Mouse (Mus musculus): ENCODE results near the gene Kpna7. TPM values are rescaled to one million over a fixed set of nuclear protein-coding genes. Genes with fewer than 3 reads are reported as not detected.
"Not testable (repeated sequence)": the region's sequence is repeated elsewhere in the genome, so short reads cannot be mapped to it uniquely, and the experiment has no call there.

Gene Kpna7
- polyA plus RNA-seq, 1 experiment from 2014 or later = 0.17 TPM

DNA sequence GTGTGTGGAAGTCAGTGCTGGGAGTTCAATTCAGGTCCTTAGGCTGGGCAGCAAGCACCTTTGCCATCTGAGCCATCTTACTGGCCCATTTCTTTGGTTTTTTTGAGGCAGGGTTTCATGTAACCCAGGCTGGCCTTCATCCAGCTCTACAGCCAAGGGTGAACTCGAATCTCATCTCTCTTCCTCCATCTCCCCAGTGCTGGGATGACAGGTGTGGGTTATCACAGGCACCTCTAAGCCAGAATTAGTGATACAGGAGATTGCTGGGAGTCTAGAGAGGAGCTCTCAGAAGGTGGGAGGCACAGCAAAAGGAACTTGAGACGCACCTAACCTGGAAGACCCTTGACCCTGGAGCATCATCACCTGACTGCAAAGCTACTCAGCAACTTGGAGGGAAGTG lies 29.6 kb upstream of the Kpna7 start:
- H3K4me2 ChIP-seq (replicated peaks; ENCODE audit: low read depth) = peak overlapping the region; percentile 85
- no peak for DNase-seq (ENCODE audit: low spot score)
- H3K4me3 ChIP-seq (ENCODE audit: low read depth, low read length) = no peak overlapping the region
- H3K27me3 ChIP-seq (ENCODE audit: control insufficient read depth, insufficient read depth, low read length) = no peaks in the 10 kb centered on the region
- no peak overlapping the region for H3K27ac ChIP-seq (replicated peaks)
- peaks cover 5% of the 10 kb centered on the region for H3K36me3 ChIP-seq (ENCODE audit: control insufficient read depth, insufficient read depth, low read length)
- H3K9ac ChIP-seq (ENCODE audit: low read length) = peak overlapping the region; percentile 84
- no peaks in the 10 kb centered on the region for H3K9me3 ChIP-seq (ENCODE audit: control insufficient read depth, low read length)
- peaks cover 2% of the 10 kb centered on the region; the same call in 1 of the 2 replicates for H3K4me1 ChIP-seq (replicated peaks; ENCODE audit: control insufficient read depth, insufficient read depth)
- TF ChIP-seq EP300 (optimal IDR thresholded peaks at IDR 0.05) (no peak), CTCF (IDR thresholded peaks at IDR 0.05; ENCODE audit: low read depth) (no peak)
- no peak for ATAC-seq (ENCODE audit: low FRiP score, low TSS enrichment)
- WGBS = 24% methylated on average over 2 of the region's 2 CpGs

GRCm38 (mm10) chr5:145112566-145112965 lies 28.7 kb upstream of the Kpna7 start:
- peaks cover 8% of the 10 kb centered on the region for H3K36me3 ChIP-seq (ENCODE audit: control insufficient read depth, insufficient read depth, low read length)
- no peak overlapping the region for H3K9ac ChIP-seq (ENCODE audit: low read length)
- H3K4me1 ChIP-seq (replicated peaks; ENCODE audit: control insufficient read depth, insufficient read depth) = peaks cover 2% of the 10 kb centered on the region; the same call in 1 of the 2 replicates
- no peaks in the 10 kb centered on the region for H3K9me3 ChIP-seq (ENCODE audit: control insufficient read depth, low read length)
- no peak for TF ChIP-seq CTCF (IDR thresholded peaks at IDR 0.05; ENCODE audit: low read depth)
- TF ChIP-seq EP300 (optimal IDR thresholded peaks at IDR 0.05) = no peak
- H3K27me3 ChIP-seq (ENCODE audit: control insufficient read depth, insufficient read depth, low read length) = no peaks in the 10 kb centered on the region
- no peak for ATAC-seq (ENCODE audit: low FRiP score, low TSS enrichment)
- H3K27ac ChIP-seq (replicated peaks) = no peak overlapping the region
- H3K4me3 ChIP-seq (ENCODE audit: low read depth, low read length) = no peak overlapping the region
- no peak overlapping the region for H3K4me2 ChIP-seq (replicated peaks; ENCODE audit: low read depth)
- no peak for DNase-seq (ENCODE audit: low spot score)
- WGBS = 80% methylated on average over 8 of the region's 8 CpGs

GRCm38 (mm10) chr5:145110401-145110800 lies 26.6 kb upstream of the Kpna7 start:
- H3K9ac ChIP-seq (ENCODE audit: low read length) = no peak overlapping the region
- no peaks in the 10 kb centered on the region for H3K9me3 ChIP-seq (ENCODE audit: control insufficient read depth, low read length)
- ATAC-seq (ENCODE audit: low FRiP score, low TSS enrichment) = no peak
- no peak overlapping the region for H3K27ac ChIP-seq (replicated peaks)
- H3K4me1 ChIP-seq (replicated peaks; ENCODE audit: control insufficient read depth, insufficient read depth) = no peaks in the 10 kb centered on the region
- H3K4me3 ChIP-seq (ENCODE audit: low read depth, low read length) = no peak overlapping the region
- H3K36me3 ChIP-seq (ENCODE audit: control insufficient read depth, insufficient read depth, low read length) = peaks cover 14% of the 10 kb centered on the region
- no peak overlapping the region for H3K4me2 ChIP-seq (replicated peaks; ENCODE audit: low read depth)
- WGBS = 80% methylated on average over 6 of the region's 6 CpGs
- DNase-seq (ENCODE audit: low spot score) = no peak
- H3K27me3 ChIP-seq (ENCODE audit: control insufficient read depth, insufficient read depth, low read length) = no peaks in the 10 kb centered on the region
- TF ChIP-seq EP300 (optimal IDR thresholded peaks at IDR 0.05) = no peak
- TF ChIP-seq CTCF (IDR thresholded peaks at IDR 0.05; ENCODE audit: low read depth) = no peak

GRCm38 (mm10) chr5:145105694-145106275 lies 22.0 kb upstream of the Kpna7 start:
- no peak for TF ChIP-seq CTCF (IDR thresholded peaks at IDR 0.05; ENCODE audit: low read depth)
- TF ChIP-seq EP300 (optimal IDR thresholded peaks at IDR 0.05) = no peak
- peaks cover 32% of the 10 kb centered on the region for H3K36me3 ChIP-seq (ENCODE audit: control insufficient read depth, insufficient read depth, low read length)
- no peaks in the 10 kb centered on the region for H3K4me1 ChIP-seq (replicated peaks; ENCODE audit: control insufficient read depth, insufficient read depth)
- H3K9me3 ChIP-seq (ENCODE audit: control insufficient read depth, low read length) = no peaks in the 10 kb centered on the region
- H3K9ac ChIP-seq (ENCODE audit: low read length) = no peak overlapping the region
- no peak overlapping the region for H3K4me2 ChIP-seq (replicated peaks; ENCODE audit: low read depth)
- no peak overlapping the region for H3K4me3 ChIP-seq (ENCODE audit: low read depth, low read length)
- no peak for DNase-seq (ENCODE audit: low spot score)
- 73% methylated on average over 9 of the region's 9 CpGs for WGBS
- no peak overlapping the region for H3K27ac ChIP-seq (replicated peaks)
- no peaks in the 10 kb centered on the region for H3K27me3 ChIP-seq (ENCODE audit: control insufficient read depth, insufficient read depth, low read length)
- ATAC-seq (ENCODE audit: low FRiP score, low TSS enrichment) = peak; percentile 40; the same call in 1 of the 2 replicates

DNA sequence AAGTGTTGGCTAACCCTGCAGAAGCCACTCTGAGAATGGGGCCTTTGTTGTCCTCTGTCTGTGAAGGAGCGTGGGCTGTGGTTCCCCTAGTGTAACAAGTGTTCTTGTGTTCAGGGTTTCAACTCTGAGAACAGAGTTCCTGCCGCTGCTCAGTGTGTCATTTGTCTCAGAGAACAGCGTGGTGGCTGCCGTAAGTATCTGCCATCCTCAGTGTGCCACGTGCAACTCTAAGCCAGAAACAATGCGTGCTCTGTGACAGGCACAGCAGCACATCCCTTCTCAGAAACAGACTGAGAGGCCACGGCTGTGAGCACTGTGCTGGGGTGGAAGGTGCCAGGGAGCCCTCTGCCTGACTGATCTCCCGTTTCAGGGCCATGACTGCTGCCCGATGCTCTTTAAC lies 20.5 kb upstream of the Kpna7 start:
- Histone ChIP-seq H3K4me1 (replicated peaks; ENCODE audit: control insufficient read depth, insufficient read depth) (no peaks in the 10 kb centered on the region), H3K36me3 (ENCODE audit: control insufficient read depth, insufficient read depth, low read length) (peaks cover 39% of the 10 kb centered on the region), H3K9ac (ENCODE audit: low read length) (no peak overlapping the region), H3K4me2 (replicated peaks; ENCODE audit: low read depth) (no peak overlapping the region), H3K9me3 (ENCODE audit: control insufficient read depth, low read length) (no peaks in the 10 kb centered on the region), H3K27ac (replicated peaks) (no peak overlapping the region), H3K4me3 (ENCODE audit: low read depth, low read length) (no peak overlapping the region), H3K27me3 (ENCODE audit: control insufficient read depth, insufficient read depth, low read length) (no peaks in the 10 kb centered on the region)
- no peak for TF ChIP-seq EP300 (optimal IDR thresholded peaks at IDR 0.05)
- DNase-seq (ENCODE audit: low spot score) (no peak), ATAC-seq (ENCODE audit: low FRiP score, low TSS enrichment) (no peak)
- 90% methylated on average over 9 of the region's 9 CpGs for WGBS

DNA sequence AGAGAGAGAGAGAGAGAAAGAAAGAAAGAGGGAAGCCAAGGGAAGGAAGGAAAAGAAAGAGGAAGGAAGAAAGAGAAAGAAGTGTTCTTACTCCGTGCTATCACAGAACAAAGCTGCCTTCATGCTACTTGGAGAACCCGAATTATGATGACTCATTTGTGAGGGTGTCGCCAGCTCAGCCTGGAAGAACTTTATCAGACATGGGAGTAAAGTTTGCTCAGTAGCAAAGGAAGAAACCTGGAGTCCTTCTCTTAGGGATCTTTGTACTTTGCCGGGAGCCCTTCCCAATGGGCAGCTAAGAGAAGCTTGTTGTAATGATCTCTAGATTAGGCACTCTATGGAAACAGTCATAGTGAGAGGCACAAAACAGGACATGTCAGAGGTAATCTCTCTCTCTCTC lies 18.9 kb upstream of the Kpna7 start:
- Histone ChIP-seq H3K27me3 (ENCODE audit: control insufficient read depth, insufficient read depth, low read length) (no peaks in the 10 kb centered on the region), H3K4me2 (replicated peaks; ENCODE audit: low read depth) (no peak overlapping the region), H3K36me3 (ENCODE audit: control insufficient read depth, insufficient read depth, low read length) (peaks cover 37% of the 10 kb centered on the region), H3K9ac (ENCODE audit: low read length) (no peak overlapping the region), H3K27ac (replicated peaks) (no peak overlapping the region), H3K4me1 (replicated peaks; ENCODE audit: control insufficient read depth, insufficient read depth) (no peaks in the 10 kb centered on the region), H3K4me3 (ENCODE audit: low read depth, low read length) (no peak overlapping the region), H3K9me3 (ENCODE audit: control insufficient read depth, low read length) (no peaks in the 10 kb centered on the region)
- DNase-seq (ENCODE audit: low spot score) (peak; percentile 55), ATAC-seq (ENCODE audit: low FRiP score, low TSS enrichment) (peak; percentile 86)
- WGBS = 50% methylated on average over 4 of the region's 4 CpGs
- TF ChIP-seq EP300 (optimal IDR thresholded peaks at IDR 0.05) (no peak), CTCF (IDR thresholded peaks at IDR 0.05; ENCODE audit: low read depth) (no peak)

GRCm38 (mm10) chr5:145101451-145101850 lies 17.6 kb upstream of the Kpna7 start:
- ATAC-seq (ENCODE audit: low FRiP score, low TSS enrichment) = peak; percentile 9; the same call in 1 of the 2 replicates
- not testable (repeated sequence) for H3K9ac ChIP-seq (ENCODE audit: low read length)
- WGBS = 95% methylated on average over 11 of the region's 11 CpGs

More at GRCm38 (mm10) chr5:145101451-145101850, 17.6 kb upstream of the Kpna7 start:
- H3K9me3 ChIP-seq (ENCODE audit: control insufficient read depth, low read length); H3K27ac ChIP-seq (replicated peaks); DNase-seq (ENCODE audit: low spot score); H3K4me3 ChIP-seq (ENCODE audit: low read depth, low read length); H3K4me1 ChIP-seq (replicated peaks; ENCODE audit: control insufficient read depth, insufficient read depth); H3K27me3 ChIP-seq (ENCODE audit: control insufficient read depth, insufficient read depth, low read length); H3K4me2 ChIP-seq (replicated peaks; ENCODE audit: low read depth): not testable (repeated sequence)
- H3K36me3 ChIP-seq (ENCODE audit: control insufficient read depth, insufficient read depth, low read length) = peaks cover 32% of the 10 kb centered on the region
